Mouse (Mus musculus) small intestine, adult 2 months (tissue): Measurements from ENCODE around the gene Agtrap.

Source experiments
- CTCF ChIP-seq: fragments of 200-500 bp; IDR thresholded peaks from 2 replicates; pipeline ENCODE4 v1.5.1; 2012; ENCODE audit warnings: low read depth, mild to moderate bottlenecking, control low read depth, inconsistent platforms, low read length, moderate library complexity, mixed read lengths; ENCODE audit not compliant: insufficient replicate concordance, insufficient read length; ENCODE audit errors: extremely low read depth
- POLR2A ChIP-seq: fragments of 200-500 bp; IDR thresholded peaks from 2 replicates; pipeline ENCODE4 v1.6.1; 2012; ENCODE audit warnings: low read depth, mild to moderate bottlenecking, control low read depth, inconsistent platforms, low read length, moderate library complexity

DNA sequence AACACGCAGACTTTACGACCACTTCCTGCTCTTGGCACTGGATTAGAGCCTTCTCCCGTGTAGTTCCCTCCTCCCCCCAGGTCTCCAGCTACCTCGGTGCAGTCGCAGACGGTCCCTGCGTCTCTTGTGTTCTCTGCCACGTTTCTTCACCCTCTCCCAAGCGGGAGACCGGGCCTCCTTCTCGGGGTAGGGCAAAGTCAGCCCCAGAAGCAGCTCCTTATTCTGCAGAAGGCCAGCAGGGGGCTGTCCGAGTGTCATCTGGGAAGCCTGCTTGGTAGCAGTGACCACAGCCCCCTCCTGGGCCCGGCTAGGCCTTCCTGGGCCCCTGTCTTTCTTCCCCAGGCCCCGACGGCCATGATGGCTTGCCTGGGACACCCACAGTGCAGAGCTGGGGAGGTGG is 27.6 kb upstream of the Agtrap start:
- TF ChIP-seq POLR2A: no peak
- peak; percentile 30; the same call in 1 of the 2 replicates for TF ChIP-seq CTCF
